Mouse (Mus musculus) lung, postnatal 0 days (tissue): ENCODE measurements around the gene Rpl3l. TPM values are rescaled to one million over a fixed set of nuclear protein-coding genes. Genes with fewer than 3 reads are reported as not detected.
A peak's percentile ranks its signal among the peaks of the same experiment; 100 is the strongest.

Experiments used
- ATAC-seq: fragments of 200-750 bp; cut with Nextera tagmentation; 2 replicates; pipeline ENCODE4 v1.8.0; 2017; ENCODE audit warnings: moderate library complexity
- DNase-seq: peaks from one replicate; pipeline ENCODE4 v3.0.0-alpha.2; 2016; ENCODE audit warnings: low spot score
- H3K27ac ChIP-seq: fragments of 300-500 bp; sonication (generic); 2 replicates; pipeline ENCODE4 v1.5.1; 2014; ENCODE audit warnings: antibody characterized with exemption, mild to moderate bottlenecking, low read length, mixed read lengths
- H3K27me3 ChIP-seq: fragments of 300-500 bp; sonication (generic); replicated peaks from 2 replicates; pipeline ENCODE4 v1.6.1; 2014; ENCODE audit warnings: low read length, mixed read lengths; ENCODE audit not compliant: insufficient read depth
- H3K36me3 ChIP-seq: fragments of 300-500 bp; sonication (generic); 2 replicates; pipeline ENCODE4 v1.6.1; 2014; ENCODE audit warnings: low read length, mixed read lengths; ENCODE audit not compliant: insufficient read depth
- H3K4me1 ChIP-seq: fragments of 300-500 bp; sonication (generic); 2 replicates; pipeline ENCODE4 v1.6.1; 2014; ENCODE audit warnings: antibody characterized with exemption, low read depth, low read length, mixed read lengths; ENCODE audit not compliant: insufficient read depth
- H3K4me2 ChIP-seq: fragments of 300-500 bp; sonication (generic); replicated peaks from 2 replicates; pipeline ENCODE4 v1.6.1; 2014; ENCODE audit warnings: low read depth, mild to moderate bottlenecking, low read length, moderate library complexity, mixed read lengths
- H3K4me3 ChIP-seq: fragments of 300-500 bp; sonication (generic); 2 replicates; pipeline ENCODE4 v1.5.1; 2014; ENCODE audit warnings: low read depth, low read length
- H3K9ac ChIP-seq: fragments of 300-500 bp; sonication (generic); replicated peaks from 2 replicates; pipeline ENCODE4 v1.6.1; 2014; ENCODE audit warnings: low read depth, mild to moderate bottlenecking
- H3K9me3 ChIP-seq: fragments of 300-500 bp; sonication (generic); 2 replicates; pipeline ENCODE4 v1.6.1; 2016; ENCODE audit warnings: low read length, mixed read lengths
- CTCF ChIP-seq: IDR thresholded peaks from 2 replicates; pipeline ENCODE4 v1.5.1; 2016; ENCODE audit warnings: antibody characterized with exemption, mild to moderate bottlenecking
- EP300 ChIP-seq: IDR thresholded peaks from 2 replicates; pipeline ENCODE4 v1.6.1; 2016; ENCODE audit warnings: antibody characterized with exemption, mild to moderate bottlenecking, control low read depth
- WGBS: fragments of 180-500 bp; shearing (Covaris S2); extraction: QIAGEN DNeasy Blood & Tissue Kit; methylation state at CpG from one replicate; pipeline ENCODE4 v1.1.7; 2014; 5-methylcytosine and 5-hydroxymethylcytosine counted together
- polyA plus RNA-seq: library from polyadenylated mRNA; unstranded; fragments of >200 nt; fragmentation: Nextera tagmentation; extraction: Ambion mirVana; gene quantifications from 2 replicates; pipeline ENCODE4 v1.2.1, GENCODE M21; 2015

Rpl3l gene
- polyA plus RNA-seq, 1 experiment from 2014 or later = 0.19 TPM

GRCm38 (mm10) chr17:24705821-24706220 is 21.8 kb upstream of the Rpl3l start:
- H3K4me1 ChIP-seq = 0 out of 2 replicates have a peak, but pooled peaks cover 3% of the 10 kb centered on the region
- no peak overlapping the region for H3K4me3 ChIP-seq
- no peak overlapping the region for H3K4me2 ChIP-seq
- TF ChIP-seq CTCF (no peak), EP300 (no peak)
- H3K36me3 ChIP-seq = peaks cover 4% of the 10 kb centered on the region; the same call in 1 of the 2 replicates
- H3K9ac ChIP-seq = no peak overlapping the region
- no peaks in the 10 kb centered on the region for H3K9me3 ChIP-seq
- DNase-seq (no peak), ATAC-seq (no peak)
- H3K27ac ChIP-seq = no peak overlapping the region
- 95% methylated on average over 3 of the region's 3 CpGs for WGBS
- no peaks in the 10 kb centered on the region for H3K27me3 ChIP-seq

GRCm38 (mm10) chr17:24706982-24707800 is 20.4 kb upstream of the Rpl3l start, which contains the start of gene Tbl3:
Tbl3 (minus strand) TSS chr17:24707660.
- peak; percentile 97 for DNase-seq
- TF ChIP-seq CTCF (no peak), EP300 (no peak)
- H3K27ac ChIP-seq = peak within 1 kb of the TSS; percentile 88
- H3K9ac ChIP-seq = peak within 1 kb of the TSS; percentile 56
- peak within 1 kb of the TSS; percentile 66 for H3K4me3 ChIP-seq
- H3K27me3 ChIP-seq = no peaks in the 10 kb centered on the region
- H3K9me3 ChIP-seq = no peaks in the 10 kb centered on the region
- 4% methylated on average over 32 of the region's 32 CpGs for WGBS
- peak within 1 kb of the TSS; percentile 73 for H3K4me2 ChIP-seq
- 0 out of 2 replicates have a peak, but pooled peaks cover 3% of the 10 kb centered on the region for H3K4me1 ChIP-seq
- no peaks in the 10 kb centered on the region for H3K36me3 ChIP-seq
- ATAC-seq = peak; percentile 93

GRCm38 (mm10) chr17:24707801-24708425 is 19.7 kb upstream of the Rpl3l start:
- Histone ChIP-seq H3K9ac (peak overlapping the region; percentile 56), H3K27me3 (no peaks in the 10 kb centered on the region), H3K27ac (peak overlapping the region; percentile 88), H3K36me3 (no peaks in the 10 kb centered on the region), H3K9me3 (no peaks in the 10 kb centered on the region), H3K4me1 (0 out of 2 replicates have a peak, but pooled peaks cover 3% of the 10 kb centered on the region), H3K4me3 (peak overlapping the region; percentile 66), H3K4me2 (peak overlapping the region; percentile 73)
- DNase-seq (peak; percentile 53), ATAC-seq (peak; percentile 46)
- TF ChIP-seq EP300 = no peak
- no peak for TF ChIP-seq CTCF
- WGBS = 3% methylated on average over 24 of the region's 24 CpGs

GRCm38 (mm10) chr17:24708646-24709045 is 19.0 kb upstream of the Rpl3l start:
- H3K4me2 ChIP-seq = no peak overlapping the region; the same call in 1 of the 2 replicates
- no peak overlapping the region for H3K27ac ChIP-seq
- TF ChIP-seq EP300 = no peak
- peak; percentile 68 for TF ChIP-seq CTCF
- DNase-seq (peak; percentile 82), ATAC-seq (0 out of 2 replicates have a peak, but pooled peaks have one; percentile 16)
- no peak overlapping the region for H3K9ac ChIP-seq
- H3K4me3 ChIP-seq = no peak overlapping the region
- no peaks in the 10 kb centered on the region for H3K27me3 ChIP-seq
- H3K4me1 ChIP-seq = 0 out of 2 replicates have a peak, but pooled peaks cover 3% of the 10 kb centered on the region
- WGBS = 26% methylated on average over 2 of the region's 2 CpGs
- H3K9me3 ChIP-seq = no peaks in the 10 kb centered on the region
- no peaks in the 10 kb centered on the region for H3K36me3 ChIP-seq

GRCm38 (mm10) chr17:24715556-24715955 is 12.1 kb upstream of the Rpl3l start:
- no peak for DNase-seq
- Histone ChIP-seq H3K9me3 (no peaks in the 10 kb centered on the region), H3K27me3 (no peaks in the 10 kb centered on the region), H3K27ac (no peak overlapping the region), H3K4me2 (no peak overlapping the region), H3K4me3 (no peak overlapping the region), H3K36me3 (no peaks in the 10 kb centered on the region), H3K9ac (no peak overlapping the region), H3K4me1 (peaks cover 3% of the 10 kb centered on the region; the same call in 1 of the 2 replicates)
- ATAC-seq = no peak
- TF ChIP-seq EP300 (no peak), CTCF (no peak)
- 84% methylated on average over 6 of the region's 6 CpGs for WGBS

GRCm38 (mm10) chr17:24716166-24716682 is 11.4 kb upstream of the Rpl3l start:
- ATAC-seq (no peak), DNase-seq (no peak)
- H3K9ac ChIP-seq = no peak overlapping the region
- H3K36me3 ChIP-seq = no peaks in the 10 kb centered on the region
- TF ChIP-seq EP300 (no peak), CTCF (no peak)
- H3K9me3 ChIP-seq = no peaks in the 10 kb centered on the region
- no peak overlapping the region for H3K27ac ChIP-seq
- no peak overlapping the region for H3K4me2 ChIP-seq
- H3K4me1 ChIP-seq = peaks cover 3% of the 10 kb centered on the region; the same call in 1 of the 2 replicates
- no peak overlapping the region for H3K4me3 ChIP-seq
- WGBS = 95% methylated on average over 15 of the region's 15 CpGs
- H3K27me3 ChIP-seq = no peaks in the 10 kb centered on the region
